In genomic region chr9:63727070-63727469, GRCm38 (mm10) we compare ENCODE assay signal across 12 mouse cellular contexts. TPM values are rescaled to one million over a fixed set of nuclear protein-coding genes. Genes with fewer than 3 reads are reported as not detected.
DNase-seq lines count a peak whose midpoint lies in the region; ATAC-seq lines count a peak whose summit lies in the region.
"Had no signal": no experiment of that assay in that cellular context is flagged by ENCODE, and none has a peak within 500 bp of the region (broad histone marks: within the 10 kb centered on the region; RNA-seq: fewer than 3 reads in every experiment).

No protein-coding gene starts in this region.

- H3K4me2 ChIP-seq in limb, embryonic 13.5 days (replicated peaks): no peak overlapping the region
- H3K4me2 ChIP-seq in liver, embryonic 11.5 days: no peak overlapping the region
- no peak overlapping the region for H3K4me2 ChIP-seq in stomach, embryonic 15.5 days

- peaks cover 4% of the 10 kb centered on the region; the same call in 1 of the 2 replicates for H3K36me3 ChIP-seq in heart, embryonic 10.5 days
- H3K36me3 ChIP-seq in limb, embryonic 13.5 days: peaks cover 6% of the 10 kb centered on the region; the same call in 1 of the 2 replicates
- H3K36me3 ChIP-seq in limb, embryonic 10.5 days: peaks cover 35% of the 10 kb centered on the region
- H3K36me3 ChIP-seq in liver, embryonic 11.5 days (ENCODE audit: control insufficient read depth, insufficient read depth, low read length): no peaks in the 10 kb centered on the region
- H3K36me3 ChIP-seq in stomach, embryonic 15.5 days: no peaks in the 10 kb centered on the region

- peak overlapping the region; percentile 89 for H3K27ac ChIP-seq in heart, embryonic 10.5 days
- H3K27ac ChIP-seq in limb, embryonic 13.5 days: no peak overlapping the region
- H3K27ac ChIP-seq in limb, embryonic 10.5 days: no peak overlapping the region
- H3K27ac ChIP-seq in liver, embryonic 11.5 days (ENCODE audit: low read depth, low read length): peak overlapping the region; percentile 86; the same call in 1 of the 2 replicates
- H3K27ac ChIP-seq in stomach, embryonic 15.5 days: peak overlapping the region; percentile 85
- H3K27ac ChIP-seq: hindbrain, postnatal 0 days had no signal

- no peak overlapping the region for H3K4me3 ChIP-seq in heart, embryonic 10.5 days
- H3K4me3 ChIP-seq in limb, embryonic 13.5 days: no peak overlapping the region
- no peak overlapping the region for H3K4me3 ChIP-seq in limb, embryonic 10.5 days
- H3K4me3 ChIP-seq in liver, embryonic 11.5 days (ENCODE audit: low read depth, low read length): no peak overlapping the region
- H3K4me3 ChIP-seq in stomach, embryonic 15.5 days (replicated peaks): no peak overlapping the region
- H3K4me3 ChIP-seq: layer of hippocampus, adult 2 months had no signal

- ATAC-seq in limb, embryonic 13.5 days (ENCODE audit: low FRiP score, low read depth): no peak
- peak; percentile 40; the same call in 1 of the 2 replicates for ATAC-seq in liver, embryonic 11.5 days (replicated peaks; ENCODE audit: low FRiP score)
- ATAC-seq in stomach, embryonic 15.5 days (ENCODE audit: insufficient read depth, low FRiP score, low read depth): peak; percentile 48

- H3K9me3 ChIP-seq in heart, embryonic 10.5 days: no peaks in the 10 kb centered on the region
- no peaks in the 10 kb centered on the region for H3K9me3 ChIP-seq in limb, embryonic 13.5 days
- H3K9me3 ChIP-seq in limb, embryonic 10.5 days (replicated peaks): no peaks in the 10 kb centered on the region
- no peaks in the 10 kb centered on the region for H3K9me3 ChIP-seq in liver, embryonic 11.5 days (ENCODE audit: control insufficient read depth, low read length)
- H3K9me3 ChIP-seq in stomach, embryonic 15.5 days: no peaks in the 10 kb centered on the region

- DNase-seq in heart, embryonic 10.5 days (ENCODE audit: low spot score): no peak
- DNase-seq in heart, postnatal 36 days: no peak
- no peak for DNase-seq in limb, embryonic 10.5 days (ENCODE audit: low spot score)
- DNase-seq in liver, embryonic 11.5 days (ENCODE audit: low spot score): no peak
- DNase-seq in yolk sac, embryonic 10.5 days (ENCODE audit: low spot score): no peak
- no peak for DNase-seq in gastrocnemius, postnatal 10 days
- DNase-seq: cerebellum, adult 2 months; right cerebral cortex, postnatal 25 days had no signal

- 74% methylated on average over 6 of the region's 6 CpGs for WGBS in heart, embryonic 10.5 days
- 88% methylated on average over 6 of the region's 6 CpGs for WGBS in limb, embryonic 13.5 days
- WGBS in limb, embryonic 10.5 days: 90% methylated on average over 6 of the region's 6 CpGs
- 65% methylated on average over 6 of the region's 6 CpGs for WGBS in liver, embryonic 11.5 days
- 71% methylated on average over 6 of the region's 6 CpGs for WGBS in stomach, embryonic 15.5 days

- H3K9ac ChIP-seq in limb, embryonic 13.5 days: 0 out of 2 replicates have a peak overlapping the region, but pooled peaks have one; percentile 48
- H3K9ac ChIP-seq in liver, embryonic 11.5 days (ENCODE audit: low read depth, low read length): no peak overlapping the region
- no peak overlapping the region for H3K9ac ChIP-seq in stomach, embryonic 15.5 days

- intact Hi-C loops in heart, postnatal 36 days (cut with DNase I): no loop called here

- peaks cover 91% of the 10 kb centered on the region for H3K4me1 ChIP-seq in heart, embryonic 10.5 days
- H3K4me1 ChIP-seq in limb, embryonic 13.5 days: peaks cover 66% of the 10 kb centered on the region
- H3K4me1 ChIP-seq in limb, embryonic 10.5 days: peaks cover 62% of the 10 kb centered on the region
- H3K4me1 ChIP-seq in liver, embryonic 11.5 days (replicated peaks; ENCODE audit: control insufficient read depth, insufficient read depth, low read length): peaks cover 45% of the 10 kb centered on the region
- H3K4me1 ChIP-seq in stomach, embryonic 15.5 days: peaks cover 39% of the 10 kb centered on the region

- no peaks in the 10 kb centered on the region for H3K27me3 ChIP-seq in heart, embryonic 10.5 days (ENCODE audit: insufficient read depth, poor library complexity, severe bottlenecking)
- no peaks in the 10 kb centered on the region for H3K27me3 ChIP-seq in limb, embryonic 13.5 days
- no peaks in the 10 kb centered on the region for H3K27me3 ChIP-seq in limb, embryonic 10.5 days (ENCODE audit: low read depth, poor library complexity, severe bottlenecking)
- H3K27me3 ChIP-seq in liver, embryonic 11.5 days (replicated peaks; ENCODE audit: control insufficient read depth, insufficient read depth, low read length): no peaks in the 10 kb centered on the region
- H3K27me3 ChIP-seq in stomach, embryonic 15.5 days (replicated peaks): no peaks in the 10 kb centered on the region

RNA-seq across cellular contexts. Expression of gene Smad3, which starts 30.7 kb away (rescaled TPM):
- 15.2 and 20.0 TPM in 2 replicates for polyA plus RNA-seq in heart, embryonic 10.5 days (2016; fragmentation: Nextera tagmentation; extraction: Ambion mirVana)
- total RNA-seq in heart, postnatal 36 days (2021): 10 to 100 TPM; 12.5 to 13.2 TPM
- polyA plus RNA-seq in limb, embryonic 13.5 days (2015; fragmentation: Nextera tagmentation; extraction: Ambion mirVana): 33.8 and 34.8 TPM in 2 replicates
- polyA plus RNA-seq in limb, embryonic 10.5 days (2016; fragmentation: Nextera tagmentation; extraction: Ambion mirVana): 27.1 and 27.7 TPM in 2 replicates
- polyA plus RNA-seq in liver, embryonic 11.5 days (2014; fragmentation: Nextera tagmentation; extraction: Ambion mirVana): 7.2 and 7.3 TPM in 2 replicates
- 17.5 and 19.6 TPM in 2 replicates for polyA plus RNA-seq in stomach, embryonic 15.5 days (2015; fragmentation: Nextera tagmentation; extraction: Ambion mirVana)
- total RNA-seq in gastrocnemius, postnatal 10 days (2021): 10 to 100 TPM; 44.9 to 45.0 TPM

Comparison
In these comparisons a context has a peak if more than half of its experiments do, and no peak if none do; other contexts are left out.
1. H3K27ac ChIP-seq: peak in heart, embryonic 10.5 days (single experiment), liver, embryonic 11.5 days (single experiment) and stomach, embryonic 15.5 days (single experiment); none in limb, embryonic 13.5 days (single experiment) and limb, embryonic 10.5 days (single experiment).